Mouse (Mus musculus): Measurements from ENCODE around the gene Ext2. TPM values are rescaled to one million over a fixed set of nuclear protein-coding genes. Genes with fewer than 3 reads are reported as not detected.

The Ext2 gene
- total and polyA plus RNA-seq, 2 experiments from 2014 or later = 34.9 to 70.3 TPM

DNA sequence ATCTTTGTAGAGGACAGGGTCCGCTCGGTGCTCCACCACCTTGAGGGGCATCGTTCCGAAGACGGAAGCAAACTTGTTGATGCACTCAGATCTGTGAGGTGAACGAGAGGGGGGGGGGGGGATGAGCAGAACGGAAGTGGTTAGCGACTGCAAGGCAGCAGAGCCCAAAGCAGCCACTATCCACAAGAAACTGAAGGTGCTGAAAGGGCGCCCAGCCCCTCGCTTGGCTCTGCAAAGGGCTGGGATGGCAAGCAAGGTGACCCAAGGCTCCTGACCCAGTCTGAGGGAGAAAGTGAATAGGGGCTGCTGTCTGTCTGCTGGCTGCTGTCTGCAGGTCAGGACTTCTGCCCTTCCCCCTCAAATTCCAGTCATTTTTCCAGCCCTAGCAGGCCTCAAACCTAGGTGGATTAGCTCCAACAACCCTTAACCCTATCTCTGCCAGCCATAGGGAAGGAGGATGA is 126.2 kb downstream of the Ext2 start:
- ATAC-seq = no peak
- no peak for DNase-seq (ENCODE audit: low spot score)
- Histone ChIP-seq H3K9ac (replicated peaks; ENCODE audit: low read length) (no peak overlapping the region), H3K27me3 (ENCODE audit: insufficient read depth, low read length) (no peaks in the 10 kb centered on the region), H3K4me1 (ENCODE audit: insufficient read depth, low read length) (0 out of 2 replicates have a peak, but pooled peaks cover 3% of the 10 kb centered on the region), H3K36me3 (ENCODE audit: insufficient read depth, low read length) (peaks cover 10% of the 10 kb centered on the region; the same call in 1 of the 2 replicates), H3K9me3 (ENCODE audit: low read length) (no peaks in the 10 kb centered on the region), H3K4me3 (ENCODE audit: low read length) (no peak overlapping the region), H3K4me2 (ENCODE audit: low read depth, low read length) (no peak overlapping the region), H3K27ac (no peak overlapping the region)
- 66% methylated on average over 9 of the region's 10 CpGs for WGBS
- TF ChIP-seq CTCF (IDR thresholded peaks at IDR 0.05; ENCODE audit: low read depth) = no peak

DNA sequence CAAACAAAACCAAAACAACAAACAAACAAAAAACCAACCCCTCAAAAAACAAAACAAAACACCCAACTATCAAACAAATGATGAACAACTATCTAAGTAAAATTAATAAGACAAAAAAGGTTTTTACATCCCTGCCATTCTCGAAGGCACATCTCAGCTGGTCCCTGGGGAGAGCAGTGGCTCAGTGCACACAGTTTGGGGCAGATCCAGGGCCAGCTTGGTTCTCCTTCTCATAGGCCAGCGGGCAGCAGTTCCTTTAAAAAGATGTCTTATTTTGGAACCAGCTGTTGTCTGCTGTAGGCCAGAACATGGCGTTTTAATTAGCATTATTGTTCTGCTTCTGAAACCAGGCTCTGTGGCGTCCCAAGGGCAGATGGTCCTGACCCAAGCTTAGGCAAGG is 129.3 kb downstream of the Ext2 start:
- Histone ChIP-seq H3K27me3 (ENCODE audit: insufficient read depth, low read length) (no peaks in the 10 kb centered on the region), H3K9ac (replicated peaks; ENCODE audit: low read length) (no peak overlapping the region), H3K27ac (no peak overlapping the region), H3K4me3 (ENCODE audit: low read length) (no peak overlapping the region), H3K4me1 (ENCODE audit: insufficient read depth, low read length) (0 out of 2 replicates have a peak, but pooled peaks cover 6% of the 10 kb centered on the region), H3K36me3 (ENCODE audit: insufficient read depth, low read length) (peaks cover 10% of the 10 kb centered on the region; the same call in 1 of the 2 replicates), H3K4me2 (ENCODE audit: low read depth, low read length) (no peak overlapping the region), H3K9me3 (ENCODE audit: low read length) (no peaks in the 10 kb centered on the region)
- 43% methylated on average over 4 of the region's 4 CpGs for WGBS
- DNase-seq (ENCODE audit: low spot score) = peak; percentile 40
- TF ChIP-seq CTCF (IDR thresholded peaks at IDR 0.05; ENCODE audit: low read depth) = no peak
- ATAC-seq = 0 out of 2 replicates have a peak, but pooled peaks have one; percentile 19

- Histone ChIP-seq H3K4me3 (ENCODE audit: low read length) (no peak overlapping the region), H3K36me3 (ENCODE audit: insufficient read depth, low read length) (peaks cover 3% of the 10 kb centered on the region; the same call in 1 of the 2 replicates), H3K27ac (no peak overlapping the region), H3K9ac (replicated peaks; ENCODE audit: low read length) (no peak overlapping the region), H3K27me3 (ENCODE audit: insufficient read depth, low read length) (no peaks in the 10 kb centered on the region), H3K4me2 (ENCODE audit: low read depth, low read length) (no peak overlapping the region), H3K4me1 (ENCODE audit: insufficient read depth, low read length) (0 out of 2 replicates have a peak, but pooled peaks cover 6% of the 10 kb centered on the region), H3K9me3 (ENCODE audit: low read length) (no peaks in the 10 kb centered on the region)
- ATAC-seq = no peak
- no peak for DNase-seq (ENCODE audit: low spot score)
- 57% methylated on average over 9 of the region's 9 CpGs for WGBS
- TF ChIP-seq CTCF (IDR thresholded peaks at IDR 0.05; ENCODE audit: low read depth) = no peak
Observed at GRCm38 (mm10) chr2:93690064-93690930, 132.1 kb downstream of the Ext2 start.

DNA sequence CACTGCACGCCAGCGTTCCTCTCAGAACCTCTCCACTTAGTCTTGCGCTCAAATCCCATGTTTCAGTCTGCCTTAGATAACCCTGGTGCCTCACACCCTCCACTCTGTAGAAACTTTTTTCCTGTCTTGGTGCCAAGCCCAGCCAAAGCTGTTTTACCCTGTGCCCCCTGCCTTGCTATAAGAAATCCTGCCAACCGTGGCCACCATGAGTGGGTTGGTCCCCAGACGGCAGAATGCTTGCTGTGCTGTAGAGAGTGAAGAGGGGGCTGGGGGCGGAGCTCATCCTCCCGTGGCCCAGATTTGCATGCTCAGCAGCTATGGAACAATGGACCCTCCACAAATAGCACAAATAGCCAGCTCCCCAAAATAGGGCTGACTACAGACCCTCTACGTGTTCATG is 138.7 kb downstream of the Ext2 start:
- Histone ChIP-seq H3K4me3 (ENCODE audit: low read length) (no peak overlapping the region), H3K27ac (no peak overlapping the region), H3K9ac (replicated peaks; ENCODE audit: low read length) (no peak overlapping the region), H3K9me3 (ENCODE audit: low read length) (no peaks in the 10 kb centered on the region), H3K27me3 (ENCODE audit: insufficient read depth, low read length) (no peaks in the 10 kb centered on the region), H3K4me2 (ENCODE audit: low read depth, low read length) (no peak overlapping the region), H3K4me1 (ENCODE audit: insufficient read depth, low read length) (no peaks in the 10 kb centered on the region), H3K36me3 (ENCODE audit: insufficient read depth, low read length) (no peaks in the 10 kb centered on the region)
- DNase-seq (ENCODE audit: low spot score) (no peak), ATAC-seq (no peak)
- 44% methylated on average over 8 of the region's 8 CpGs for WGBS
- no peak for TF ChIP-seq CTCF (IDR thresholded peaks at IDR 0.05; ENCODE audit: low read depth)

DNA sequence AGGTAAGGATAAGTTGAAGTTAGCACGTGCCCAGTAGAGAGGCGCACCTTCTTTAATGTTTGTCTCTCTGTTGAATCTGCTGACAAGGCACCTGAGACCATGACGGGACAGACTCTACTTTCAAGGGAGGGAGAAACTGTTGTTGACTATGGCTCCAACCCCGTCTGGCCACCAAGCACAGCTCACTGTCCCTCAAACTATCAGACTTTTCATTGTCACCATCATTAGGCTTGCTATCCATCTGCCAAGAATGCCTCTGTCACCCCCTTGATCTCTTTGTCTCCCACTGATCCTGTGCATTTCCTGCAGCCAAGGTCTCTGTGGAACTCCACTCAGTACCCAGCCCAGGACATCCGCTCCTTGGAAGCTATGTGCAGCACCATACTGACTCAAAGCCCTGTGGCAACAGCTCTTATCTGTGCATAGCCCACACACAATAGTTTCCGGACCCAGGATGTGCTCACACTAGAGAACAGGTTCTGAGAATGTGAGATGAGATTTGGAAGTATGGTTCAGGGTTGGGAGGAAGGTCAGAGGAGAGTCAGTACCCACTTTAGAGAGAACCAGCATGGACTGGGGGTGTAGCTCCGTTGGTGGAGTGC is 139.7 kb downstream of the Ext2 start:
- no peaks in the 10 kb centered on the region for H3K9me3 ChIP-seq (ENCODE audit: low read length)
- no peak overlapping the region for H3K4me2 ChIP-seq (ENCODE audit: low read depth, low read length)
- no peaks in the 10 kb centered on the region for H3K4me1 ChIP-seq (ENCODE audit: insufficient read depth, low read length)
- no peaks in the 10 kb centered on the region for H3K27me3 ChIP-seq (ENCODE audit: insufficient read depth, low read length)
- ATAC-seq (no peak), DNase-seq (ENCODE audit: low spot score) (no peak)
- H3K36me3 ChIP-seq (ENCODE audit: insufficient read depth, low read length) = no peaks in the 10 kb centered on the region
- H3K9ac ChIP-seq (replicated peaks; ENCODE audit: low read length) = no peak overlapping the region
- 82% methylated on average over 7 of the region's 7 CpGs for WGBS
- H3K4me3 ChIP-seq (ENCODE audit: low read length) = no peak overlapping the region
- no peak overlapping the region for H3K27ac ChIP-seq
- no peak for TF ChIP-seq CTCF (IDR thresholded peaks at IDR 0.05; ENCODE audit: low read depth)

- Histone ChIP-seq H3K4me1 (ENCODE audit: insufficient read depth, low read length) (no peaks in the 10 kb centered on the region), H3K9ac (replicated peaks; ENCODE audit: low read length) (no peak overlapping the region), H3K27ac (no peak overlapping the region), H3K9me3 (ENCODE audit: low read length) (no peaks in the 10 kb centered on the region), H3K27me3 (ENCODE audit: insufficient read depth, low read length) (no peaks in the 10 kb centered on the region), H3K4me3 (ENCODE audit: low read length) (no peak overlapping the region), H3K4me2 (ENCODE audit: low read depth, low read length) (no peak overlapping the region), H3K36me3 (ENCODE audit: insufficient read depth, low read length) (no peaks in the 10 kb centered on the region)
- ATAC-seq = no peak
- DNase-seq (ENCODE audit: low spot score) = no peak
- 49% methylated on average over 5 of the region's 5 CpGs for WGBS
- TF ChIP-seq CTCF (IDR thresholded peaks at IDR 0.05; ENCODE audit: low read depth) = no peak
Observed at GRCm38 (mm10) chr2:93681321-93681720, 141.0 kb downstream of the Ext2 start.

Measured in hindbrain, postnatal 0 days (tissue).